Mouse (Mus musculus) C2C12 (cell line): Measurements from ENCODE around the gene Klc3. TPM values are rescaled to one million over a fixed set of nuclear protein-coding genes. Genes with fewer than 3 reads are reported as not detected.

Experiments
- H3K27me3 ChIP-seq: one replicate; pipeline ENCODE4 v1.6.1; 2011; ENCODE audit not compliant: control insufficient read depth, insufficient read depth, insufficient read length
- H3K36me3 ChIP-seq: one replicate; pipeline ENCODE4 v1.6.1; 2011; ENCODE audit not compliant: control insufficient read depth, insufficient read depth
- H3K4me3 ChIP-seq: one replicate; pipeline ENCODE4 v1.5.1; 2011; ENCODE audit warnings: mild to moderate bottlenecking, control low read depth; ENCODE audit not compliant: poor library complexity, insufficient read depth, severe bottlenecking
- H3K79me2 ChIP-seq: one replicate; pipeline ENCODE4 v1.6.1; 2011; ENCODE audit not compliant: control insufficient read depth, insufficient read depth
- H3K79me3 ChIP-seq: one replicate; pipeline ENCODE4 v1.6.1; 2011; ENCODE audit warnings: low read depth, control low read depth
- H3ac ChIP-seq: one replicate; pipeline ENCODE3; 2011; ENCODE audit warnings: low read depth; ENCODE audit not compliant: control insufficient read depth, insufficient read length
- CEBPB ChIP-seq: IDR thresholded peaks from one replicate; pipeline ENCODE4 v1.6.1; 2011; ENCODE audit warnings: low read depth, mild to moderate bottlenecking, control low read depth, moderate library complexity
- CTCF ChIP-seq: IDR thresholded peaks from one replicate; pipeline ENCODE4 v1.5.1; 2011; ENCODE audit not compliant: control insufficient read depth, insufficient read depth, insufficient read length
- FOSL1 ChIP-seq: IDR thresholded peaks from one replicate; pipeline ENCODE4 v1.8.0; 2011; ENCODE audit warnings: mild to moderate bottlenecking, low read length; ENCODE audit not compliant: poor library complexity, insufficient read depth, severe bottlenecking
- MAX ChIP-seq: IDR thresholded peaks from one replicate; pipeline ENCODE4 v1.6.1; 2011; ENCODE audit warnings: mild to moderate bottlenecking, control low read depth
- MYOD1 ChIP-seq: IDR thresholded peaks from one replicate; pipeline ENCODE4 v1.6.1; 2011; ENCODE audit warnings: low read depth; ENCODE audit not compliant: control insufficient read depth, insufficient read length
- MYOG ChIP-seq: IDR thresholded peaks from one replicate; pipeline ENCODE4 v1.6.1; 2011; ENCODE audit not compliant: control insufficient read depth, insufficient read length; ENCODE audit errors: extremely low read depth
- USF1 ChIP-seq: IDR thresholded peaks from one replicate; pipeline ENCODE4 v1.6.1; 2011; ENCODE audit warnings: low read depth, mild to moderate bottlenecking, control low read depth, moderate library complexity
- polyA plus RNA-seq: library from polyadenylated mRNA; unstranded; fragments of >200 nt; fragmentation: generic; extraction: Trizol; gene quantifications from one replicate; pipeline ENCODE4 v1.2.1, GENCODE M21; 2012; ENCODE audit warnings: missing spikeins

Gene Klc3
- polyA plus RNA-seq, 1 experiment = 4.3 TPM

GRCm38 (mm10) chr7:19437048-19437447 is 33.1 kb upstream of the Klc3 start:
- no peak overlapping the region for H3K4me3 ChIP-seq
- H3K27me3 ChIP-seq = no peaks in the 10 kb centered on the region
- H3ac ChIP-seq = no peak overlapping the region
- H3K79me3 ChIP-seq = no peaks in the 10 kb centered on the region
- H3K79me2 ChIP-seq = no peaks in the 10 kb centered on the region
- TF ChIP-seq MYOG = no peak
- peaks cover 2% of the 10 kb centered on the region for H3K36me3 ChIP-seq

- TF ChIP-seq MYOD1 (no peak), FOSL1 (no peak), CTCF (no peak), USF1 (no peak), MYOG (no peak), MAX (no peak), CEBPB (no peak)
- Histone ChIP-seq H3K79me2 (no peaks in the 10 kb centered on the region), H3K27me3 (no peaks in the 10 kb centered on the region), H3ac (no peak overlapping the region), H3K79me3 (no peaks in the 10 kb centered on the region), H3K36me3 (peaks cover 2% of the 10 kb centered on the region), H3K4me3 (no peak overlapping the region)
These were observed 32.4 kb upstream of the Klc3 start for GRCm38 (mm10) chr7:19436276-19436675.

GRCm38 (mm10) chr7:19432475-19432874 is 28.6 kb upstream of the Klc3 start:
- no peak for TF ChIP-seq CTCF
- TF ChIP-seq CEBPB = no peak
- no peak for TF ChIP-seq MAX
- TF ChIP-seq USF1 = no peak
- TF ChIP-seq FOSL1 = no peak
- no peak for TF ChIP-seq MYOG

DNA sequence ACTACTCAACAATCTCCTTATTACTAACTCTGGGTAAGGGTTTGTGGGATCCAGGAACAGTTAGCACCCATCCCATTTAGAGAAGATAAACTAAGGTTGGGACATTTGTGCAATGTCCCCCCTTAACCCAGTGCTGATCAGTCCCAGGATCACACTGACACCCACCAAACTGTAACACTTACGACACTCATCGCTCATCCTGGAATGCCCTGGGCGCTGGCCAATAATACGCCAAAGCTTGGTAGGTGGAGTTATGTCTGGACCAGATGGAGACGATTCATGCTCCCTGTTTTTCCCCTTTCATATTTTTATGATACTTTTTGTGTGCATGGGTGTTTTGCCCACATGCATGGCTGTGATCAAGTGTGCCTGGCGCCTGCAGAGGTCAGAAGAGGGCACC is 26.5 kb upstream of the Klc3 start:
- Histone ChIP-seq H3K79me2 (no peaks in the 10 kb centered on the region), H3K79me3 (no peaks in the 10 kb centered on the region), H3K4me3 (no peak overlapping the region), H3K36me3 (peaks cover 2% of the 10 kb centered on the region), H3K27me3 (no peaks in the 10 kb centered on the region), H3ac (no peak overlapping the region)
- TF ChIP-seq MYOD1 (no peak), CEBPB (no peak)

More at GRCm38 (mm10) chr7:19432475-19432874, 28.6 kb upstream of the Klc3 start:
- Histone ChIP-seq H3K27me3 (no peaks in the 10 kb centered on the region), H3K4me3 (no peak overlapping the region), H3K36me3 (peaks cover 2% of the 10 kb centered on the region), H3ac (no peak overlapping the region), H3K79me3 (no peaks in the 10 kb centered on the region), H3K79me2 (no peaks in the 10 kb centered on the region)

DNA sequence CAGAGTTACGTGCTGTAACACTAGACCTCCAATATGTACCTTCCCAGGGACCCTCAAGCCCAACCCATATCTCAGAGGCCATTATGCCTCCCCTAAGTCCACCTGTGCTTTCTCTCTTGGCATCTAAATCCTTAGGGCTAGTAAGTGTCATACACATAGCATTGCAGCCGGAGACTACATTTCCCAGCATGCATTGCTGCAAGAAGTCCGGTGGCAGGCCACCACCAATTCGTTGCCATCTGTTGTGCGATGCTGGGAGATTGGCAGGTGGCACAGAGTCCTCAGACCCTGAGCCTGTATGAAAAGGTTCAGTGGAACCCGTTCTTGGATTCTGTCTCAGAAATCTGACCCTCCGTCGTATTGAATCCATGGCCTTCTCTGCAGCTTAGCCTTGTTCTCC is 25.8 kb upstream of the Klc3 start:
- H3K27me3 ChIP-seq = no peaks in the 10 kb centered on the region
- H3ac ChIP-seq = no peak overlapping the region
- H3K4me3 ChIP-seq = no peak overlapping the region
- H3K36me3 ChIP-seq = peaks cover 2% of the 10 kb centered on the region
- TF ChIP-seq CTCF = no peak
- no peak for TF ChIP-seq MAX
- no peak for TF ChIP-seq CEBPB
- TF ChIP-seq MYOD1 = no peak
- no peak for TF ChIP-seq FOSL1
- no peak for TF ChIP-seq USF1
- no peak for TF ChIP-seq MYOG
- H3K79me2 ChIP-seq = no peaks in the 10 kb centered on the region
- H3K79me3 ChIP-seq = no peaks in the 10 kb centered on the region

DNA sequence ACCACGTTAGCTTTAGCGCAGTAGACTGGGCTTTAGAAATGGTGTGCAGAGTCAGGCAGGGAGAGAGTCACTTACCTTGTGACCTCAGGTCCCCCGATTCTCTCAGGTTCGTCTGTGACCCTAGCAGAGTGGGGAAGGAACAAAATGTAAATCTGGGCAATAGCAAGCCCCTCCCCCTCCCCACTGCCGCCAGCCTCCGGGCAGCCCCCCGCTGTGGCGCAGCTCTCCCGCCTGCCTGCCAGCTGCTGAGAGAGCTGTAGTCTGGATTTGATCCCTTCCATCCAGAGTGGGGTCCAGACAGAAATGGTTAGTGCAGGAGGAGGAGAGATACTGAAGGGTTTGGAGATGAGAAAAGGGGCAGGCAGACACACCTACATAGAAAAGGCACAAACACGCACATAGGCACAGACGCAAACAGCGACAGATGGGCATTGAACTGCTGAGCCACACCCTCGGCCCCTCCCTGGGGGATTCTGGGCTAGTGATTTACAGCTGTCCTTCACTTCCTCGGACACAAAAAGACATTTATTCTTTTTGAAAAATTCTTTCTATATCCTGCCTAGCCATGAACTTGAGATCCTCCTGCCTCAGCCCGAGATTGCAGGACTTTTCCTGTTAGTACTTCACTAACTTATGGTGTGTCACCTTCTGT is 24.2 kb upstream of the Klc3 start:
- H3K79me3 ChIP-seq = no peaks in the 10 kb centered on the region
- H3K27me3 ChIP-seq = no peaks in the 10 kb centered on the region
- TF ChIP-seq MYOG (no peak), CTCF (no peak), CEBPB (no peak), FOSL1 (no peak), USF1 (no peak), MAX (no peak), MYOD1 (no peak)
- peaks cover 2% of the 10 kb centered on the region for H3K36me3 ChIP-seq
- H3K4me3 ChIP-seq = no peak overlapping the region
- no peaks in the 10 kb centered on the region for H3K79me2 ChIP-seq
- no peak overlapping the region for H3ac ChIP-seq
